Mouse (Mus musculus) B cell, adult 67 days (primary cell): ENCODE data around the gene Nop9. TPM values are rescaled to one million over a fixed set of nuclear protein-coding genes. Genes with fewer than 3 reads are reported as not detected.

Experiments used
- total RNA-seq, 2 experiments: library from RNA; stranded (reverse); gene quantifications; 4 replicates each; pipeline ENCODE4 v1.2.4; 2023

Gene Nop9
- total RNA-seq, result 10 to 100 TPM; 32.3 to 39.4 TPM

GRCm38 (mm10) chr14:55745180-55745860 is at the start of gene Nop9, which contains the start of gene Dhrs1:
Gene Nop9 (plus strand): TSS chr14:55745693.
Gene Dhrs1 (minus strand): TSS chr14:55745690.

DNA sequence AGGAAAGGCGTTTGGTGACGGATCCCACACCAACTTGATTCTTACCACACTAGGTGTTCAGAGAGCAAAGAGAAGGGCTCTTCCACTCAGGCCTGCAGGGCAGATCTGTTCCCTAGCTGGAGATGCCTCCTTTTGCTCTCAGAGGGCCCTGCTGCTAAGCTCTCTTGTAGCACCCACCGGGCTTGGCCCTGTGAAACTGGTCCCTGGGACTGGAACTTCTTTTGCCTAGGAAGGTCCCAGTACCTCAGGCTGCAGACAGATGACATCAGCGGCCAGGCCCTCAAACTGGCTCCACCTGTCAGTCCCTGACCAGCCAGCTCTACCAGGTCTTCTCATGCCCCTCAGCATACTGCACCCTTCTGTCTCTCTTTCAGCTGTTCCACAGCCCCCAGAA is 31.8 kb upstream of the Nop9 start, which contains the start of gene Tgm1:
TSS of gene Tgm1 (minus strand) at position 198 of the 394 bp plus-strand sequence.

GRCm38 (mm10) chr14:55721700-55722437 is 23.6 kb upstream of the Nop9 start, which contains the start of gene Rabggta:
Gene Rabggta (minus strand): TSS chr14:55722263.

DNA sequence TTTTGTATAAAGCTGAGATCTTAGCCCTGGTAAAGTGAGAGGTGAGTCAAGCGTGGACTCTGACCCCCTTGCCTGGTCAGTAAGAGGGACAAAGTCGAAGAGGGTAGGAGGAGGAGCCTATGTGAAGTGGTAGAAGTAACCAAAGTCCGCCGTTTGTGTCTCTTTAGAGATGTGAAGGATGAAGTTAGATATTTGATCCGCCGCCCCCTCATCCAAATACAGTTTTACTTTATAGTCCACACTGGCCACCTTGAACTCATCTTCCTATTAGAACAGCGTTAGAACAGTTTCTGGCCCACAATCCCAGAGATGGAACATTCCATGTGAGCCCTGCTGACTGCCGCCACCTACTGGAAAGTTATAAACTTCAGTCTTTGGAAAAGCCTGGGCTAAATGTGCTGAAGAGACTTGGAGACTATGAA is 12.9 kb downstream of the Nop9 start, which contains the start of gene Cideb:
TSS of gene Cideb (minus strand) at position 96 of the 422 bp plus-strand sequence.

DNA sequence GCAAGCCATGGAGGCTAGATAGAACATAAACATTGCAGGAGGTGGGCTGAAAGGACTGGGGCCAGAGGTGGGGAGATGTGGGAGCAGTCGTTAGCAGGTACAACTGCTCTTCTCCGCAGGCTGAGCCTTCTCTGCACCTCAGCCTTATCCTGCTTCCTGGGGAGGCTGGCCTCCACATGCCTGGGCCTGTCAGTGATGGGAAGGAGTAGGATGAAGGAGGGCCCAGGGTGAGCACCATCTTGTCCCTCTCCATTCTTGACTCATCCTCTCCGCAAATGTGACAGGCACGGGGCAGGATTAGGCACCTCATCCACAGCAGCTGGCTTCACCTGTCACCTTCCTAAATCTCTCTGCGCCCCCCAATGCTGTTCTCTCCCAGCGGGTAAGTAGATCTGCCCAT is 15.7 kb downstream of the Nop9 start, which contains the start of gene Ltb4r2:
TSS of gene Ltb4r2 (plus strand) at position 266 of the 400 bp plus-strand sequence.

GRCm38 (mm10) chr14:55765696-55766095 is 20.2 kb downstream of the Nop9 start, which contains the start of gene Ltb4r1:
Gene Ltb4r1 (plus strand): TSS chr14:55765962.

DNA sequence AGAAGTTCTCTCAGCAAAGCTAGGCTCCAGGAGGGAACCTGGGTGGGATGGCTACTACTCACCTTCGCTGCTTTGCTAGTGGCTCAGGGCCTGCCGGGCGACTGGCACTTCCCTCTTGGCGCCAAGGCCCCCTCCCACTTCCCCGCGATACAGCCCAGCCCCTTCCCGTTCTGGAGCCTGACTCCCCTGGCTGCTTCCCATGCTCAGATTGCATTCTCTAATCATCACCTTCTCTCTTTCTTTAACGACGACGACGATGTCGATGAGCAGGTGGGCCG is 38.4 kb downstream of the Nop9 start, which contains the start of gene Adcy4:
TSS of gene Adcy4 (minus strand) at position 138 of the 278 bp plus-strand sequence.

GRCm38 (mm10) chr14:55788256-55789050 is 43.0 kb downstream of the Nop9 start, which contains the start of gene Ripk3:
Gene Ripk3 (minus strand): TSS chr14:55788865.

Other genes with a start within 250 kb of the Nop9 start
- not detected for gene Cpne6, start 235.2 kb upstream of the Nop9 start, total RNA-seq
- gene Nrl, start 220.7 kb upstream of the Nop9 start, total RNA-seq, result not detected
- gene Pck2, start 205.4 kb upstream of the Nop9 start, total RNA-seq, result 10 to 100 TPM; 64.0 to 67.0 TPM
- gene Dcaf11, start 185.7 kb upstream of the Nop9 start, total RNA-seq, result 10 to 100 TPM; 86.0 to 92.9 TPM
- 10 to 100 TPM in 1 of 2 experiments, 1 to 10 TPM in 1; 8.3 to 10.5 TPM for gene A730061H03Rik, start 185.3 kb upstream of the Nop9 start, total RNA-seq
- not detected for gene Fitm1, start 170.1 kb upstream of the Nop9 start, total RNA-seq
- gene Psme1, start 167.6 kb upstream of the Nop9 start, total RNA-seq, result 100 to 1,000 TPM; 235 to 258 TPM
- 1 to 10 TPM; 5.3 to 5.5 TPM for gene Emc9, start 160.4 kb upstream of the Nop9 start, total RNA-seq
- 100 to 1,000 TPM; 310 to 354 TPM for gene Psme2, start 154.6 kb upstream of the Nop9 start, total RNA-seq
- gene Rnf31, start 154.0 kb upstream of the Nop9 start, total RNA-seq, result 100 to 1,000 TPM; 122 to 132 TPM
- gene Irf9, start 142.1 kb upstream of the Nop9 start, total RNA-seq, result 100 to 1,000 TPM in 1 of 2 experiments, 10 to 100 TPM in 1; 96.0 to 123 TPM
- 1 to 10 TPM in 1 of 2 experiments, under 1 TPM in 1; 0.92 to 1.3 TPM for gene Rec8, start 127.7 kb upstream of the Nop9 start, total RNA-seq
- gene Ipo4, start 109.7 kb upstream of the Nop9 start, total RNA-seq, result 10 to 100 TPM; 60.2 to 61.5 TPM
- 1 to 10 TPM; 1.7 to 3.5 TPM for gene Gm49378, start 107.8 kb upstream of the Nop9 start, total RNA-seq
- 10 to 100 TPM; 46.3 to 48.5 TPM for gene Tm9sf1, start 101.9 kb upstream of the Nop9 start, total RNA-seq
- gene Tssk4, start 95.5 kb upstream of the Nop9 start, total RNA-seq, result 1 to 10 TPM; 2.9 to 4.8 TPM
- gene Mdp1, start 85.2 kb upstream of the Nop9 start, total RNA-seq, result 10 to 100 TPM; 47.2 to 57.2 TPM
- 10 to 100 TPM; 28.5 to 30.2 TPM for gene Gmpr2, start 73.8 kb upstream of the Nop9 start, total RNA-seq
- gene Nedd8, start 73.6 kb upstream of the Nop9 start, total RNA-seq, result 100 to 1,000 TPM; 171 to 189 TPM
- 100 to 1,000 TPM; 130 to 157 TPM for gene Tinf2, start 63.9 kb upstream of the Nop9 start, total RNA-seq
- gene Tgm1, start 31.8 kb upstream of the Nop9 start, total RNA-seq, result 1 to 10 TPM; 1.8 to 2.0 TPM
- gene Rabggta, start 23.4 kb upstream of the Nop9 start, total RNA-seq, result 10 to 100 TPM; 81.0 to 97.5 TPM
- 10 to 100 TPM; 25.6 to 29.9 TPM for gene Dhrs1, start within 50 bp of the Nop9 start, total RNA-seq
- gene Cideb, start 12.8 kb downstream of the Nop9 start, total RNA-seq, result not detected
- under 1 TPM; 0.52 to 0.53 TPM for gene Ltb4r2, start 15.7 kb downstream of the Nop9 start, total RNA-seq
- gene Ltb4r1, start 20.3 kb downstream of the Nop9 start, total RNA-seq, result not detected
- gene Adcy4, start 38.4 kb downstream of the Nop9 start, total RNA-seq, result under 1 TPM in 1 of 2 experiments, not detected in 1; 0.44 TPM
- gene Ripk3, start 43.2 kb downstream of the Nop9 start, total RNA-seq, result 10 to 100 TPM; 57.2 to 75.3 TPM
- not detected for gene Nfatc4, start 77.5 kb downstream of the Nop9 start, total RNA-seq
- gene Nynrin, start 108.3 kb downstream of the Nop9 start, total RNA-seq, result not detected
- under 1 TPM in 1 of 2 experiments, not detected in 1; 0.32 TPM for gene Cbln3, start 138.7 kb downstream of the Nop9 start, total RNA-seq
- 100 to 1,000 TPM; 111 to 115 TPM for gene Khnyn, start 139.3 kb downstream of the Nop9 start, total RNA-seq
- gene Sdr39u1, start 154.6 kb downstream of the Nop9 start, total RNA-seq, result 10 to 100 TPM; 24.9 to 30.8 TPM
- gene Cma1, start 199.0 kb downstream of the Nop9 start, total RNA-seq, result not detected
- not detected for gene Cma2, start 205.3 kb downstream of the Nop9 start, total RNA-seq